Mouse (Mus musculus) megakaryocyte, embryonic 14.5 days (primary cell): Measurements from ENCODE around the gene Slc44a3.

Experiments
- FLI1 ChIP-seq: IDR thresholded peaks from 2 replicates; pipeline ENCODE4 v1.6.1; 2012; ENCODE audit warnings: low read length, inconsistent platforms, mixed read lengths
- GATA1 ChIP-seq: IDR thresholded peaks from 3 replicates; pipeline ENCODE4 v1.6.1; 2012; ENCODE audit warnings: mixed read lengths, low read length, inconsistent platforms, borderline replicate concordance

DNA sequence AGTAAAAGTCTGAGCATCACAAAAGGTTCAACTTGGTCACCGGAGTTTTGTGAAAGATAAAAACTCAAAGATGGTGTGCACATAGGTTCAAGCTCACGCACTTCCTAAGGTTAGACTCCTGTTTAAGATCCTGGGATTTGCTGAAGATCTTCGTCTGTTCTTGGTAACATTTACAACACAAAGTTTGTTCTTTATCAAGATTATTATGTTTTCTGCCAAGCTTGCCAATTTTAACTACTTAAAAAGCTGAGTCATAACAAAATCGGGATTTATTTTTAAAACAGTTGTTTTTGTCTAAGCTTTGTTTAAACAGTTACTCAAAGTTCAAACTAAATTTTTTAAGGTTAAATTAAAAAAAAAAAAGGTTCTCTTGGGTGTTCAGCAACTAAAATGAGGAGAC, 34.7 kb upstream of the Slc44a3 start:
- TF ChIP-seq FLI1 (no peak), GATA1 (no peak)
